Mouse (Mus musculus): Measurements from ENCODE around the gene Plekhh3. TPM values are rescaled to one million over a fixed set of nuclear protein-coding genes. Genes with fewer than 3 reads are reported as not detected.

Gene Plekhh3
- polyA plus RNA-seq (2021; fragmentation: Nextera tagmentation): 2.0 and 3.2 TPM in 2 replicates
- long read RNA-seq, experiment 1, partial matches to known transcripts: 1 of 5 reads
- long read RNA-seq, experiment 1, other reads (novel, unspliced or antisense): 1 of 5 reads
- long read RNA-seq, experiment 2, transcript Plekhh3-201 (13 exons, 3,056 nt): major isoform, 17 of 52 reads
- long read RNA-seq, experiment 2, transcript Plekhh3-206 (13 exons, 3,010 nt): minor isoform, 15 of 52 reads
- long read RNA-seq, experiment 2, partial matches to known transcripts: 6 of 52 reads
- long read RNA-seq, experiment 2, other reads (novel, unspliced or antisense): 14 of 52 reads

DNA sequence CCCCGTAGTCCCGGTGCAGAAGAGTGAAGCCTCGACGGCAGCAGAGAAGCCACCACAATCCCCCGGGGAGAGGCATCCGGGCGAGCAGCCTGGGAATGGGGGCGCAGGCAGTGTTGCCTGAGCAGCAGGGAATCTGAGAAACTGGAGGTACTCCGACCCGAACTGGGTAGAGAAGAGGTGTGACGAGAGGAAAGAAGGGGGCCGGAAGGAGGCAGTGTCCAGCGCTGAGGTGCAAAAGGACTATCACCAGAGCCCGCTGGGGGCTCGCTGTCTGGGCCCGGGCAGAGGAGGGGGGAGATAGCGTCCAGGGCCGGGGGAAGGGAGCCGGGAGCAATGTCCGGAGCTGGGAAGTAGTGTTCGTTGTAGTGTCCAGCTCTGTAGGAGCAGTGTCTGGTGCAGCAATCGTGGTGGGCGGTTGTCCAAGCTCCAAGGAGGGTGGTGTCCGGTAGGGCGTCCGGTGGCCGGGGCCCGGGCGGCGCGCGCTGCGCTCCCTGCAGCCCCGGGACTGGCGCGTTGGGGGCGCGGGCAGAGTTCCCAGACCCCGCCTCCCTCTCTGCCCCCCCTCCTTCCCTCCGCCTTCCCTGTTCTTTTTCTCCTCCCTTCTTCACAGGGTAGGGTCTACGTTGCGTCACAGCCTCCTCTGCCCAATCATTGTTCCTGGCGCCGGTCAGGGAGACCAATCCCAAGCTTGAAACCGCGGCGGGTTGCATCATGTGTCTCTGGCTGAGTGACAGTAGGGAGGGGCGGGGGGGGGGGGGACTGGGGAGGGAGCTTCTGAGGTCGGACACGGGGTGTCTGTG is at the start of gene Plekhh3:
Gene Plekhh3, minus strand, starts transcription at position 541 of the 800 bp plus-strand sequence.

DNA sequence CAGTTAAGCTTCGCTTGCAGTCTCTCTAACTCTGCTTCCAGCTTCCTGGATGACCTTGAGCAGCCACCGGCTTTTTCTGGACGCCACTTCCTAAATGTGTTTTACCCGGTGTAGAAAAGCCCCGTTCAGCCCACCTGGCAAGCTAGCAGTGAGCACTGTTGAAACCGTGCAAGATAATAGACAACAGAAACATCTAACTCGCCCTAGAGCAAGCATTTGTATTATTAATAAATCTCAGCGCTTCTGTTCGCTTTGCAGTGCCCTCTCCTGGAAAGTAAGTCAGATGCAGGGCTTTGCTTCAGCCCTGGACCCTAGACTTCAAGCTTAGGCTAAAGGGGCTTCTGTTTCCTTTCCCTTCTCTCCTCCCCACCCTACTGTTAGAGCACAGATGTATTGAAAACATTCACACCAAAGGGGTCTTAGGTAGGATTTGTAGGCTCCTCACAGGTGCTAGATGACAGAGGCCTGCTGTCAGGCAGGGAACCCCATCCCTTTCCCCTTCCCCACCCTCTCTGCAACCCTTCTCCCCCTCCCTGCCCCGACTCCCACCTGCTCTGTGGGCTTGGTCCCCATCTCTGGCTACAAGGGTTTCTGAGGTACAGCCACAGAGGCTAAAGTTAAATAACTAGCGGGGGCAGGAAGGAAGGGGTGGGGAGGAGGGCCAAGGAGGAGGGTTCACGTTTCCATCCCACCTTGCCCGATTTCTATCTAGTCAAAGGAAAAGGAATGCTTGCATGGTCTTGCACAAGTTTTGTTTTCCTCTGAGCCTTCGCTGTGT is 3.9 kb upstream of the Plekhh3 start, which contains the start of gene Ccr10:
Gene Ccr10, minus strand, starts transcription at position 593 of the 778 bp plus-strand sequence.

DNA sequence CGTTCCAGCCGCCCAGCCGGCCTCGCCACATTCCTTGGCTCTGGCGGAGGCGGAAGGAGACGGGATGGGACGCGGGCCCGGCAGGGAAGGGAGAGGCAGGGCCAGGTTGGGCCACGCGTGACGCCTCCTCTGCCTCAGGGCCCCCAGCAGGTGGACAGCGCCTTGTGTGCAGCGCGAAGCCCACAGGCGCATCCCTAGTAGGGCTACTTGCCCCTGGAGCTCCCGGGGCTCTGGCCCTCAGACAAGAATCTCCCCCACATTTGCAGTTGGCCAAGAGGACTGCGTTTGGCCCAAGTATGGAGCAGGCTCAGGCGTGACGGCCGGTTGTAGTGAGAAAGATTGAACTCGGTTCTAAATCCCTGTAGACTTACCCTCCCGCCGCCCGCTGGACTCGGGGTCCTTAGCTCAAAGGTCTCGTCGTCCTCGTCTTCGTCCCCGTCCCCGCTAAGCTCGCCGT is 769 bp downstream of the Plekhh3 start, which contains the start of gene Cntnap1:
Gene Cntnap1, plus strand, starts transcription at position 170 of the 457 bp plus-strand sequence.

DNA sequence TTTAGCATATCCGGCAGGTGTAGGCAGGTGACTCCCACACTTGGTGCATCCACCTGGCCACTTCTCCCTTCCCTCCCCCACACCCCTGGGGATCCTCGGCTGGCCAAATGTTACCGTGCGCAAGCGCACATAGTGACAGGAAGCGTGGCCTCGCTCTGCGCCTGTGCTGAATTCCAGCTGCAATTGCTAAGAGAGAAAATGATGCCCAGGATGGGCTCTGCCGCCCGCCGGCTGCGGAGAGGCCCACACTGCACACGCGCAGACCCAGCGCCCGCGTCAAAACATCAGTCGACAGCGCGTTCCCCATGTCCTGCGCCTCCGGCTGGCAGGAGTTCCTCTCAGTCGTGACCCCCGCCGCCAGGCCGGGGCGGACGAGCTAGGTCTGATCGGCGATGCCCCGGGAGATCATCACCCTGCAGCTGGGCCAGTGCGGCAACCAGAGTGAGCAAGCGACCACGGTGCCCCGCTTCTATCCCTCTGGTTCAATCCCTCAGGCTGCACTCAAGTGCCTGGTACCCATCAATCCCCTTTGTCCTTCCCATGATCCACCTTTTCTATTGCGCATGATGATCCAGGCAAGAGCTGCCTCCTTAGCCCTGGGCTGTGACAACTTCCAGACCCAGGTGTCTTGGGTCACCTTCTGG is 15.3 kb downstream of the Plekhh3 start, which contains the start of gene Tubg2:
Gene Tubg2, plus strand, starts transcription at position 180 of the 644 bp plus-strand sequence.

DNA sequence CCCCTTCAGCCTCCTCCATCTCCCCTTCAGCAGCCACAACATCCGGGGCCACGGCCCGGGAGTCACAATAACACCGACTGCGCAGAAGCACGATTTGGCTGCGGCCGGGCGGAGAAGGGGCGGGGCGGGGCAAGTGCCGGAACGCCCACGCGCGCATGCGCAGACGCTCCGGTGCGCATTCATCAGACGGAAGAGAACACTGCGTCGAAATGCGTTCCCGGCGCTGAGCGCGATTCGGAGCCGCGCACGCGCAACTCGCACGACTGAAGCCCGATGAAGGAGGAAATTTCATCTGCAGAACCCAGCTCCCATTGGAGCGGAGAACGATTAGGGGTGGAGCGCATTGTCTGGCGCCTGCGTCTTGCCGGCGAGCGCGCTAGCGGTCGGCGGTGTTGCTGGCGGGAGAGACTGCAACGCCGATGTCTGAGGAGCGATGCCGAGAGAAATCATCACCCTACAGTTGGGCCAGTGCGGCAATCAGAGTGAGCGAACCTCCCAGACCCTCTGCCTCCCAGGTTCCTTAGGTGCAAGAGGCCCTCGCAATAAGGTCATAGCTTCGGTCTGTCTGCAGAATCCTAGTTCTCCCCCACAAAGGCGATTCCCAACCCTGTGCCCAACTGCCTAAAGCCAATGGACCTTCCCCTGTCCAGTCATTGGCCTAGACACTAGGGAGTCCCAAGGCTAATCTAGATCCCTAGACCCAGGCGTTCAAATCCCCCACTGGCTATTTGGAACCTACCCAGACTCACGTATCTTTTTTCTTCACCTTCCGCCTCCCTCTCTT is 51.2 kb downstream of the Plekhh3 start, which contains the start of the genes Retreg3 and Tubg1:
Gene Retreg3, minus strand, starts transcription at position 133 of the 784 bp plus-strand sequence.
Gene Tubg1, plus strand, starts transcription at position 178 of the 784 bp plus-strand sequence.

Small RNA genes within 50 kb of the gene (microRNA-seq; reads per million reads assigned to microRNA genes)
- not detected for gene Gm27626

Other genes starting within 250 kb of the Plekhh3 start
- 22.6 and 24.9 TPM in 2 replicates for gene Stat3, start 231.8 kb downstream of the Plekhh3 start, polyA plus RNA-seq (2021; fragmentation: Nextera tagmentation)
- gene Cavin1, start 200.5 kb downstream of the Plekhh3 start, polyA plus RNA-seq (2021; fragmentation: Nextera tagmentation): 11.1 and 19.8 TPM in 2 replicates
- gene Atp6v0a1, start 161.9 kb downstream of the Plekhh3 start, polyA plus RNA-seq (2021; fragmentation: Nextera tagmentation): 149 and 167 TPM in 2 replicates
- gene Naglu, start 101.3 kb downstream of the Plekhh3 start, polyA plus RNA-seq (2021; fragmentation: Nextera tagmentation): 9.6 and 12.1 TPM in 2 replicates
- gene Hsd17b1, start 92.9 kb downstream of the Plekhh3 start, polyA plus RNA-seq (2021; fragmentation: Nextera tagmentation): not detected in 2 replicates
- gene Coasy, start 88.8 kb downstream of the Plekhh3 start, polyA plus RNA-seq (2021; fragmentation: Nextera tagmentation): 35.8 and 36.1 TPM in 2 replicates
- gene Mlx, start 84.1 kb downstream of the Plekhh3 start, polyA plus RNA-seq (2021; fragmentation: Nextera tagmentation): 63.4 and 67.0 TPM in 2 replicates
- 5.3 and 6.0 TPM in 2 replicates for gene Psmc3ip, start 75.9 kb downstream of the Plekhh3 start, polyA plus RNA-seq (2021; fragmentation: Nextera tagmentation)
- gene Retreg3, start 51.5 kb downstream of the Plekhh3 start, polyA plus RNA-seq (2021; fragmentation: Nextera tagmentation): 7.9 and 8.1 TPM in 2 replicates
- gene Tubg1, start 51.4 kb downstream of the Plekhh3 start, polyA plus RNA-seq (2021; fragmentation: Nextera tagmentation): 52.5 and 59.1 TPM in 2 replicates
- 49.2 and 55.2 TPM in 2 replicates for gene Tubg2, start 15.4 kb downstream of the Plekhh3 start, polyA plus RNA-seq (2021; fragmentation: Nextera tagmentation)
- 14.1 and 15.8 TPM in 2 replicates for gene Cntnap1, start 828 bp downstream of the Plekhh3 start, polyA plus RNA-seq (2021; fragmentation: Nextera tagmentation)
- 0.23 and 0.53 TPM in 2 replicates for gene Ccr10, start 4.1 kb upstream of the Plekhh3 start, polyA plus RNA-seq (2021; fragmentation: Nextera tagmentation)
- gene Ezh1, start 55.1 kb upstream of the Plekhh3 start, polyA plus RNA-seq (2021; fragmentation: Nextera tagmentation): 30.9 and 32.5 TPM in 2 replicates
- 78.1 and 88.2 TPM in 2 replicates for gene Ramp2, start 74.7 kb upstream of the Plekhh3 start, polyA plus RNA-seq (2021; fragmentation: Nextera tagmentation)
- 180 and 205 TPM in 2 replicates for gene Vps25, start 82.4 kb upstream of the Plekhh3 start, polyA plus RNA-seq (2021; fragmentation: Nextera tagmentation)
- gene Wnk4, start 89.2 kb upstream of the Plekhh3 start, polyA plus RNA-seq (2021; fragmentation: Nextera tagmentation): 1.1 and 1.8 TPM in 2 replicates
- 0.13 and 0.14 TPM in 2 replicates for gene Cntd1, start 107.7 kb upstream of the Plekhh3 start, polyA plus RNA-seq (2021; fragmentation: Nextera tagmentation)
- gene Coa3, start 107.8 kb upstream of the Plekhh3 start, polyA plus RNA-seq (2021; fragmentation: Nextera tagmentation): 427 and 478 TPM in 2 replicates
- gene Becn1, start 130.9 kb upstream of the Plekhh3 start, polyA plus RNA-seq (2021; fragmentation: Nextera tagmentation): 197 and 208 TPM in 2 replicates
- 16.3 and 17.7 TPM in 2 replicates for gene Psme3, start 144.9 kb upstream of the Plekhh3 start, polyA plus RNA-seq (2021; fragmentation: Nextera tagmentation)
- 0.21 and 0.29 TPM in 2 replicates for gene Aoc2, start 153.7 kb upstream of the Plekhh3 start, polyA plus RNA-seq (2021; fragmentation: Nextera tagmentation)
- gene Aoc3, start 159.3 kb upstream of the Plekhh3 start, polyA plus RNA-seq (2021; fragmentation: Nextera tagmentation): 0.08 and 0.16 TPM in 2 replicates
- gene G6pc, start 196.2 kb upstream of the Plekhh3 start, polyA plus RNA-seq (2021; fragmentation: Nextera tagmentation): not detected in 2 replicates
- gene Aarsd1, start 246.3 kb upstream of the Plekhh3 start, polyA plus RNA-seq (2021; fragmentation: Nextera tagmentation): 87.9 and 90.1 TPM in 2 replicates

Measured in layer of hippocampus, adult 6 months (tissue).